Mouse (Mus musculus): ENCODE results near the gene Olfr828. TPM values are rescaled to one million over a fixed set of nuclear protein-coding genes. Genes with fewer than 3 reads are reported as not detected.

The Olfr828 gene
- not detected for total RNA-seq (2021)
- long read RNA-seq, experiment 1, result 0 reads
- long read RNA-seq, experiment 2, result 0 reads

- DNase-seq (ENCODE audit: low spot score in 2 of 2), result no peak
These were observed at the start of gene Olfr828 for GRCm38 (mm10) chr9:18819426-18819825. Gene Olfr828, minus strand, starts transcription at chr9:18819526.

GRCm38 (mm10) chr9:18854633-18855032, 35.3 kb upstream of the Olfr828 start, which contains the start of gene Olfr829:
Gene Olfr829, plus strand, starts transcription at chr9:18854933.
- no peak for DNase-seq (ENCODE audit: low spot score in 2 of 2)

- DNase-seq (ENCODE audit: low spot score in 2 of 2), result no peak
These were observed 34.0 kb downstream of the Olfr828 start for GRCm38 (mm10) chr9:18785316-18785715.

- no peak for DNase-seq (ENCODE audit: low spot score in 2 of 2)
These were observed 39.9 kb downstream of the Olfr828 start for GRCm38 (mm10) chr9:18779476-18779875.

DNA sequence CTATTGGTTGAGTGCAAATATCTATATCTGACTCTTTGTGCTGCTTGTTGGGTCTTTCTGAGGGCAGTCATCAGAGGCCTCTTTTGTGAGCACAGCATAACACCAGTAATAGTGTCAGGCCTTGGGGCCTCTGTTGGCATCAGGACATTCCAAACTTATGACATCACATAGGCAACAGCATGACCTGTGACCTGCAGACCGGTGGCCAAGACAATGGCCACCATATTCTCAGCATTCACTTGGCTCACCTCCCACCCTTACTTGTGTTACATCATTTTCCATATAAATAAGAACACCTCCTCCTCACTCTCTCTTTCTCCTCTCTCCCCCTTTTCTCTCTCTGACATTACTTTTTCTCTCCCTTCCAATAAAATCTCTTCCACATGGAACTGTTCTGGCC, 40.3 kb downstream of the Olfr828 start:
- no peak for DNase-seq (ENCODE audit: low spot score in 2 of 2)

Other genes with a start within 250 kb of the Olfr828 start
- gene Muc16, start 145.0 kb downstream of the Olfr828 start, total RNA-seq (2021), result 1 to 10 TPM; 5.4 TPM
- not detected for gene Olfr24, start 55.5 kb downstream of the Olfr828 start, total RNA-seq (2021)
- not detected for gene Olfr829, start 35.4 kb upstream of the Olfr828 start, total RNA-seq (2021)
- not detected for gene Olfr830, start 55.2 kb upstream of the Olfr828 start, total RNA-seq (2021)
- gene Olfr832, start 117.6 kb upstream of the Olfr828 start, total RNA-seq (2021), result not detected
- gene Olfr834, start 168.5 kb upstream of the Olfr828 start, total RNA-seq (2021), result not detected
- gene Olfr835, start 213.2 kb upstream of the Olfr828 start, total RNA-seq (2021), result not detected